Comparison of ENCODE assay signal across 8 mouse cellular contexts in genomic region chr11:32161922-32162804, GRCm38 (mm10). TPM values are rescaled to one million over a fixed set of nuclear protein-coding genes. Genes with fewer than 3 reads are reported as not detected.
DNase-seq lines count a peak whose midpoint lies in the region; ATAC-seq and TF ChIP-seq lines count a peak whose summit lies in the region.

No protein-coding gene starts in this region.

- peak; percentile 88 for ATAC-seq in forebrain, embryonic 12.5 days (ENCODE audit: low FRiP score)
- ATAC-seq in liver, postnatal 0 days, result peak; percentile 53; the same call in 1 of the 2 replicates
- peak; percentile 94 for ATAC-seq in neural tube, embryonic 14.5 days (ENCODE audit: low read depth)

- peak overlapping the region; percentile 55 for H3K4me2 ChIP-seq in forebrain, embryonic 12.5 days
- H3K4me2 ChIP-seq in liver, postnatal 0 days (ENCODE audit: low read depth, low read length), result peak overlapping the region; percentile 51
- peak overlapping the region; percentile 47 for H3K4me2 ChIP-seq in neural tube, embryonic 14.5 days (ENCODE audit: low read depth, low read length)

- intact Hi-C loops in heart, postnatal 14 days (cut with DNase I), result loop anchor here (2.0 to 5.0 kb wide), 2 partner anchors 163 to 485 kb away; no protein-coding TSS in a partner anchor

- no peak for TF ChIP-seq EP300 in liver, postnatal 0 days (IDR thresholded peaks at IDR 0.05; ENCODE audit: low read depth)

- peaks cover 61% of the 10 kb centered on the region for H3K27me3 ChIP-seq in E14TG2a.4 (ENCODE audit: insufficient read depth, low read length)
- H3K27me3 ChIP-seq in forebrain, embryonic 12.5 days, result peaks cover 15% of the 10 kb centered on the region; the same call in 1 of the 2 replicates
- peaks cover 13% of the 10 kb centered on the region for H3K27me3 ChIP-seq in liver, postnatal 0 days (ENCODE audit: insufficient read depth, low read length)
- H3K27me3 ChIP-seq in neural tube, embryonic 14.5 days (ENCODE audit: control insufficient read depth, insufficient read depth, low read length), result no peaks in the 10 kb centered on the region

- H3K9me3 ChIP-seq in E14TG2a.4 (ENCODE audit: low read length), result no peaks in the 10 kb centered on the region
- no peaks in the 10 kb centered on the region for H3K9me3 ChIP-seq in forebrain, embryonic 12.5 days
- H3K9me3 ChIP-seq in liver, postnatal 0 days (ENCODE audit: low read length), result no peaks in the 10 kb centered on the region
- H3K9me3 ChIP-seq in neural tube, embryonic 14.5 days (ENCODE audit: control insufficient read depth, low read length), result no peaks in the 10 kb centered on the region

- TF ChIP-seq CTCF in E14TG2a.4 (conservative IDR thresholded peaks at IDR 0.05; ENCODE audit: low read length), result peak; percentile 28
- peak; percentile 90 for TF ChIP-seq CTCF in liver, postnatal 0 days (IDR thresholded peaks at IDR 0.05; ENCODE audit: low read depth)

- H3K27ac ChIP-seq in forebrain, embryonic 12.5 days, result peak overlapping the region; percentile 83
- no peak overlapping the region for H3K27ac ChIP-seq in liver, postnatal 0 days (ENCODE audit: low read depth)
- H3K27ac ChIP-seq in neural tube, embryonic 14.5 days (ENCODE audit: low read depth, low read length), result peak overlapping the region; percentile 85

- peaks cover 25% of the 10 kb centered on the region for H3K4me1 ChIP-seq in E14TG2a.4 (replicated peaks; ENCODE audit: low read depth, low read length)
- H3K4me1 ChIP-seq in forebrain, embryonic 12.5 days, result peaks cover 35% of the 10 kb centered on the region
- H3K4me1 ChIP-seq in liver, postnatal 0 days (ENCODE audit: insufficient read depth), result no peaks in the 10 kb centered on the region
- H3K4me1 ChIP-seq in neural tube, embryonic 14.5 days (ENCODE audit: control insufficient read depth, insufficient read depth, low read length), result peaks cover 2% of the 10 kb centered on the region; the same call in 1 of the 2 replicates

- H3K9ac ChIP-seq in forebrain, embryonic 12.5 days, result peak overlapping the region; percentile 50; the same call in 1 of the 2 replicates
- no peak overlapping the region for H3K9ac ChIP-seq in liver, postnatal 0 days (replicated peaks)
- peak overlapping the region; percentile 64 for H3K9ac ChIP-seq in neural tube, embryonic 14.5 days (replicated peaks; ENCODE audit: low read depth, low read length)

- peak overlapping the region; percentile 67 for H3K4me3 ChIP-seq in E14TG2a.4 (replicated peaks; ENCODE audit: low read length)
- H3K4me3 ChIP-seq in forebrain, embryonic 12.5 days (replicated peaks), result peak overlapping the region; percentile 24
- no peak overlapping the region for H3K4me3 ChIP-seq in liver, postnatal 0 days (ENCODE audit: low read depth, low read length)
- peak overlapping the region; percentile 20 for H3K4me3 ChIP-seq in neural tube, embryonic 14.5 days (ENCODE audit: low read depth, low read length)

- 15% methylated on average over 27 of the region's 28 CpGs for WGBS in forebrain, embryonic 12.5 days
- WGBS in liver, postnatal 0 days (ENCODE audit: insufficient replicate concordance), result 14% methylated on average over 28 of the region's 28 CpGs
- WGBS in neural tube, embryonic 14.5 days, result 13% methylated on average over 28 of the region's 28 CpGs

- DNase-seq in c-Kit-positive CD71-positive TER-119-negative erythroid progenitor cells, embryonic 14.5 days (ENCODE audit: low read depth), result peak; percentile 31
- DNase-seq in heart, postnatal 14 days, result peak; percentile 76 to 85
- DNase-seq in layer of hippocampus, adult 11-12 months (ENCODE audit: low spot score), result peak; percentile 86
- DNase-seq in liver, postnatal 0 days, result peak; percentile 76
- peak; percentile 61 for DNase-seq in telencephalon, adult 2 months (ENCODE audit: low read depth, low spot score)

- H3K36me3 ChIP-seq in E14TG2a.4 (ENCODE audit: insufficient read depth, low read length), result no peaks in the 10 kb centered on the region
- no peaks in the 10 kb centered on the region for H3K36me3 ChIP-seq in forebrain, embryonic 12.5 days (replicated peaks)
- no peaks in the 10 kb centered on the region for H3K36me3 ChIP-seq in liver, postnatal 0 days (replicated peaks; ENCODE audit: insufficient read depth, low read length)
- no peaks in the 10 kb centered on the region for H3K36me3 ChIP-seq in neural tube, embryonic 14.5 days (ENCODE audit: control insufficient read depth, insufficient read depth, low read length)

RNA-seq across cellular contexts. Expression of gene Il9r, which starts 37.9 kb away (rescaled TPM):
- polyA plus RNA-seq in forebrain, embryonic 12.5 days (2016; fragmentation: Nextera tagmentation; extraction: Ambion mirVana), result not detected in 2 replicates
- total RNA-seq in heart, postnatal 14 days (2021), result under 1 TPM in 1 of 2 experiments, not detected in 1; 0.61 TPM
- polyA plus RNA-seq in liver, postnatal 0 days (2015; fragmentation: Nextera tagmentation; extraction: Ambion mirVana), result 0.05 TPM in 1 of 2 replicates, not detected in the other
- polyA plus RNA-seq in neural tube, embryonic 14.5 days (2014; fragmentation: Nextera tagmentation; extraction: Ambion mirVana), result 0.05 TPM in 1 of 2 replicates, not detected in the other

RNA-seq across cellular contexts. Expression of gene Snrnp25, which starts 43.1 kb away (rescaled TPM):
- polyA plus RNA-seq in forebrain, embryonic 12.5 days (2016; fragmentation: Nextera tagmentation; extraction: Ambion mirVana), result 61.4 and 62.7 TPM in 2 replicates
- 10 to 100 TPM; 11.4 to 11.5 TPM for total RNA-seq in heart, postnatal 14 days (2021)
- 30.1 and 32.9 TPM in 2 replicates for polyA plus RNA-seq in liver, postnatal 0 days (2015; fragmentation: Nextera tagmentation; extraction: Ambion mirVana)
- 42.6 and 47.1 TPM in 2 replicates for polyA plus RNA-seq in neural tube, embryonic 14.5 days (2014; fragmentation: Nextera tagmentation; extraction: Ambion mirVana)

RNA-seq across cellular contexts. Expression of gene Rhbdf1, which starts 59.9 kb away (rescaled TPM):
- polyA plus RNA-seq in forebrain, embryonic 12.5 days (2016; fragmentation: Nextera tagmentation; extraction: Ambion mirVana), result 18.3 and 19.1 TPM in 2 replicates
- 10 to 100 TPM; 22.3 to 23.3 TPM for total RNA-seq in heart, postnatal 14 days (2021)
- 4.8 and 6.4 TPM in 2 replicates for polyA plus RNA-seq in liver, postnatal 0 days (2015; fragmentation: Nextera tagmentation; extraction: Ambion mirVana)
- 12.5 and 21.5 TPM in 2 replicates for polyA plus RNA-seq in neural tube, embryonic 14.5 days (2014; fragmentation: Nextera tagmentation; extraction: Ambion mirVana)

Comparison
In these comparisons a context has a peak if more than half of its experiments do, and no peak if none do; other contexts are left out.
1. DNase-seq: peak in every context shown above with its lines; median percentile 86 in layer of hippocampus, adult 11-12 months; 80 in heart, postnatal 14 days; 76 in liver, postnatal 0 days; 61 in telencephalon, adult 2 months; 31 in c-Kit-positive CD71-positive TER-119-negative erythroid progenitor cells, embryonic 14.5 days.